Mouse (Mus musculus) kidney, postnatal 0 days (tissue): ENCODE data around the gene Trim26. TPM values are rescaled to one million over a fixed set of nuclear protein-coding genes. Genes with fewer than 3 reads are reported as not detected.

Source experiments
- ATAC-seq: fragments of 200-750 bp; cut with Nextera tagmentation; replicated peaks from 2 replicates; pipeline ENCODE4 v1.8.0; 2017; ENCODE audit warnings: low read depth, moderate number of reproducible peaks, moderate TSS enrichment, moderate library complexity; ENCODE audit not compliant: low FRiP score
- DNase-seq: peaks from one replicate; pipeline ENCODE4 v3.0.0-alpha.2; 2016; ENCODE audit warnings: low spot score
- H3K27ac ChIP-seq: fragments of 300-500 bp; sonication (generic); 2 replicates; pipeline ENCODE4 v1.5.1; 2014; ENCODE audit warnings: mild to moderate bottlenecking
- H3K27me3 ChIP-seq: fragments of 300-500 bp; sonication (generic); 2 replicates; pipeline ENCODE4 v1.6.1; 2014; ENCODE audit warnings: low read length, mixed read lengths; ENCODE audit not compliant: insufficient read depth
- H3K36me3 ChIP-seq: fragments of 300-500 bp; sonication (generic); 2 replicates; pipeline ENCODE4 v1.6.1; 2014; ENCODE audit warnings: low read length, mixed read lengths; ENCODE audit not compliant: insufficient read depth
- H3K4me1 ChIP-seq: fragments of 300-500 bp; sonication (generic); replicated peaks from 2 replicates; pipeline ENCODE4 v1.6.1; 2014; ENCODE audit warnings: antibody characterized with exemption, low read length, mixed read lengths; ENCODE audit not compliant: insufficient read depth
- H3K4me2 ChIP-seq: fragments of 300-500 bp; sonication (generic); 2 replicates; pipeline ENCODE4 v1.6.1; 2014; ENCODE audit warnings: mild to moderate bottlenecking, low read length, moderate library complexity, mixed read lengths
- H3K4me3 ChIP-seq: fragments of 300-500 bp; sonication (generic); replicated peaks from 2 replicates; pipeline ENCODE4 v1.5.1; 2014; ENCODE audit warnings: low read depth, low read length
- H3K9ac ChIP-seq: fragments of 300-500 bp; sonication (generic); 2 replicates; pipeline ENCODE4 v1.6.1; 2014; ENCODE audit warnings: low read depth, low read length
- H3K9me3 ChIP-seq: fragments of 300-500 bp; sonication (generic); replicated peaks from 2 replicates; pipeline ENCODE4 v1.6.1; 2016; ENCODE audit warnings: low read length, inconsistent platforms, mixed read lengths
- CTCF ChIP-seq: IDR thresholded peaks from 2 replicates; pipeline ENCODE4 v1.5.1; 2016; ENCODE audit warnings: antibody characterized with exemption, low read depth, mild to moderate bottlenecking, moderate library complexity
- WGBS: fragments of 180-500 bp; shearing (Covaris S2); extraction: QIAGEN DNeasy Blood & Tissue Kit; methylation state at CpG from one replicate; pipeline ENCODE4 v1.1.7; 2014; 5-methylcytosine and 5-hydroxymethylcytosine counted together
- polyA plus RNA-seq: library from polyadenylated mRNA; unstranded; fragments of >200 nt; fragmentation: Nextera tagmentation; extraction: Ambion mirVana; gene quantifications from 2 replicates; pipeline ENCODE4 v1.2.1, GENCODE M21; 2015

Gene Trim26
- polyA plus RNA-seq, 1 experiment from 2014 or later, result 33.2 TPM

DNA sequence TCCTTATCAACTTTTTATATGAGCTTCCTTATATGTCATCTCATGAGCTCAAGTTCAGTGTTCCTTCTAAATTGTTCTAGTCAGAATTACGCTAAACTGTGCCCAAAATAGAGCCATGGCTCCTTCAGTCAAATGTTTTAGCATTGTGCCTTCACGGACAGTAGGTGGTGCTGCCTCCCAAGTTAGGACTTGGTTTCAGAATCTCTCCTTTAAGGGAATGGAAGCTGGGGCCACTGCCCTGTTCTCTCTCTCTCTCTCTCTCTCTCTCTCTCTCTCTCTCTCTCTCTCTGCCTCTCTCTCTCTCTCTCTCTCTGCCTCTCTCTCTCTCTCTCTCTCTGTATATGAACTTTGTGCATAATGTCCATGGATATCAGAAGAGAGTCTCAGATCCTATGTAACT lies 55.4 kb downstream of the Trim26 start:
- TF ChIP-seq CTCF, result peak; percentile 77
- Histone ChIP-seq H3K27me3 (no peaks in the 10 kb centered on the region), H3K4me1 (no peaks in the 10 kb centered on the region), H3K36me3 (no peaks in the 10 kb centered on the region), H3K4me2 (no peak overlapping the region), H3K27ac (no peak overlapping the region), H3K9me3 (no peaks in the 10 kb centered on the region), H3K4me3 (no peak overlapping the region), H3K9ac (no peak overlapping the region)
- 5% methylated on average over 2 of the region's 2 CpGs for WGBS
- ATAC-seq, result no peak
- DNase-seq, result peak; percentile 75

DNA sequence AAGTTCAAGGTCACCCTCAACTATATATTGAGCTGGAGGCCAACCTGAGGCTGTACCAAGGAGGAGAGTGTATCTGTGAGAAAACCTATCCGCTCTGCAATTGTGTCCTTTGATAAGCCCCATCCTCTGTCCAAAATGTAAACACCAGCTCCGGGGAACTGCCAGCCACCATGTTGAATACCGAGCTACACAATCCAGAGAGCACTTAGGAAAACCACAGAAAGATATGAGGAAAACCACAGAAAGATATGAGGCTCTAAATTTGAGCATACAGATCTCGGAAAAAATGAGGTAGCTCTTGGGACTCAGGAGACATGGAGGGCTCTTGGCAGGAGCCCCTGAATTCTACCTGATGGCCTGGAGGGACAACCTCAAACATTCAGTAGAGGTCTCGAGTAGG lies 56.5 kb downstream of the Trim26 start:
- DNase-seq, result no peak
- Histone ChIP-seq H3K36me3 (no peaks in the 10 kb centered on the region), H3K4me3 (no peak overlapping the region), H3K27ac (no peak overlapping the region), H3K9me3 (no peaks in the 10 kb centered on the region), H3K27me3 (no peaks in the 10 kb centered on the region), H3K4me1 (no peaks in the 10 kb centered on the region), H3K9ac (no peak overlapping the region), H3K4me2 (no peak overlapping the region)
- 71% methylated on average over 5 of the region's 5 CpGs for WGBS
- no peak for ATAC-seq
- no peak for TF ChIP-seq CTCF

DNA sequence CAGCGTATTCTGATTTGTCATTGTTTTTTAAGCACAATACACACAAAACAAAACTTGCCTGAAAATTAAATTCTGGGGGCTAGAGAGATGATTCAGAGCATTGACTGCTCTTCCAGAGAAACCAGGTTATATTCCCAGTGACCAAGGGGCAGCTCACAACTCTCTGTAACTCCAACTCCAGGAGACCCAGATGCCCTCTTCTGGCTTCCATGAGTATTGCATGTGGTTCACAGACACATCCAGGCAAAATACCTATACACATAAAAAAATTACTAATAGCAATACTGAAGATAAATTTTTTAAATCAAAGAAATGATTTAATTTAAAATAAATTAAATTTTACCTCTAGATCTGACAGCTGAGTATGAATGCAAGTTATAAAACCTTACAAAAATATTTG lies 59.6 kb downstream of the Trim26 start:
- H3K36me3 ChIP-seq, result no peaks in the 10 kb centered on the region
- ATAC-seq (no peak), DNase-seq (peak; percentile 66)
- no peak overlapping the region for H3K27ac ChIP-seq
- H3K27me3 ChIP-seq, result no peaks in the 10 kb centered on the region
- H3K9ac ChIP-seq, result no peak overlapping the region
- 83% methylated on average over 1 of the region's 1 CpGs for WGBS
- no peak overlapping the region for H3K4me3 ChIP-seq
- peak; percentile 65 for TF ChIP-seq CTCF
- no peaks in the 10 kb centered on the region for H3K9me3 ChIP-seq
- H3K4me1 ChIP-seq, result no peaks in the 10 kb centered on the region
- no peak overlapping the region for H3K4me2 ChIP-seq

DNA sequence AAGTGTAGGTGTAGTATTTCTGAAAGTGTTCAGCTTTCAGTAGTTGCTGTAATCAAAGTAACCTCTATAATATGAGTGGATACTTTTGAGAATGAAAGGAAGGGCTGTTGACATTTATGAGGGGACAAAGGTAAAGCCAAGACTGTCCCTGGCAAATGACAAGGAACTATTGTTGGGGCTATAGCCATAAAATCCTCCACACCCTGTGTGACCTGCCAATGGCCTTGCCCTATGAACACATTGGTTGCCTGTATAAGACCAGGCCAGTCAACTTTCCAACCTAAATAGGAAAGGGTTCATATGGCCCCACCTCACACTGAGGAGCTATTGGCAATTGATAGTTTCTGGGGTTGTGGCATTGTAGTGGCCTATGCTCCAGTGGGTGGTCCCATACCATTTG lies 60.1 kb downstream of the Trim26 start:
- Histone ChIP-seq H3K36me3 (no peaks in the 10 kb centered on the region), H3K27me3 (no peaks in the 10 kb centered on the region), H3K9me3 (no peaks in the 10 kb centered on the region), H3K4me2 (no peak overlapping the region), H3K4me1 (no peaks in the 10 kb centered on the region), H3K4me3 (no peak overlapping the region), H3K27ac (no peak overlapping the region), H3K9ac (no peak overlapping the region)
- TF ChIP-seq CTCF, result no peak
- DNase-seq, result no peak
- ATAC-seq, result no peak

DNA sequence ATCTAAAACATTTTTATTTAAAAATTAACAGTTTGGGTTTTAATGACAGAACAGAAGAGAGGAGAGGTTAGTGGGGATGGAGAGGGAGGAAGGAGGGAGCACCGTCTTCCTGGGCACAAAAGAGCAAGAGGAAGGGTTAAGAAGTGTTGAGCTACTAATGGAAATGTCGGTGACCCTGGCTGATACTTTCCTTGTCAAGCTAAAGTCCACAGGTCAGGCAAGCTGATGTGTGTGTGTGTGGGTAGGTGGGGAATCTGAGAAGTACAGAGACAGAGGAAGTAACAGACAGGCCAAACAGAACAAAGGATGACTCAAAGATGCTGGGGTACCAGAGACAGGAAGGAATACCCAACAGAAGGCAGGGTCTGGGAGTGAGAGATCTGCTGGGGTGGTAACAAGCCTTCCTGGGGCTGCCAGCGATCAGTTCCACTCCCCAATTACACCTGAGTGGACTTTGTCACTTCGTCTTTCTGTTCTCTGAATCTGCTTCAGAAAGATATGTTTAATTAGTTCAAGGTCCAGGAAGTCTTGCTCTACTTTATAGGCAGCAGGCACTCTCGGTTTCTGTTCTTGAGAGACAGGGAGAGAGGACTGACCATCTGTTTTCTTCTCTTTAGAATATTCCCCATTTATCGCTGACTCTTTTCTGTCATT lies 60.7 kb downstream of the Trim26 start, which contains the start of gene Trim31:
Trim31 (plus strand) TSS at position 567 of the 654 bp plus-strand sequence.
- Histone ChIP-seq H3K9ac (no peak within 1 kb of the TSS), H3K9me3 (no peaks in the 10 kb centered on the region), H3K27me3 (no peaks in the 10 kb centered on the region), H3K4me2 (no peak within 1 kb of the TSS), H3K36me3 (no peaks in the 10 kb centered on the region), H3K4me1 (no peaks in the 10 kb centered on the region), H3K27ac (no peak within 1 kb of the TSS), H3K4me3 (no peak within 1 kb of the TSS)
- TF ChIP-seq CTCF, result no peak
- 66% methylated on average over 6 of the region's 6 CpGs for WGBS
- ATAC-seq (no peak), DNase-seq (no peak)

DNA sequence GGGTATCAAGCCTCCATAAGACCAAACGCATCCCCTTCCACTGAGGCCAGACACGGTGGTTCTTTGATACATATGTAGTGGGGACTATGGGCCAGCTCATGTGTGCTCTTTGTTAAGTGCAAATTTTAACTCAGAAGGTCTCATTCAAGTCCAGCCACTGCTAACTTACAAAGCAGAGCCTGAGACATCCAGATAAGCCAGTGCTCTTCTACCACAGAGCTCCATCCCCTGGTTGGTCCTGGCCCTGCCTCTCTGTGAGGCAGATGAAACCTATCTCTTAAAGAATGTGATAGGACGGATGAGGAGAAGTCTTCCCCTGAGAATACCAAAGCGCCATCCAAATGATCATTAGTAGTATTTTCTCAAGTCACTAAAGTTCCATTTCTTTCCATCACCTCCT lies 62.4 kb downstream of the Trim26 start:
- no peaks in the 10 kb centered on the region for H3K9me3 ChIP-seq
- H3K4me3 ChIP-seq, result no peak overlapping the region
- H3K9ac ChIP-seq, result no peak overlapping the region
- no peak overlapping the region for H3K27ac ChIP-seq
- DNase-seq (no peak), ATAC-seq (no peak)
- no peaks in the 10 kb centered on the region for H3K36me3 ChIP-seq
- H3K27me3 ChIP-seq, result no peaks in the 10 kb centered on the region
- WGBS, result 79% methylated on average over 4 of the region's 4 CpGs
- no peak overlapping the region for H3K4me2 ChIP-seq
- TF ChIP-seq CTCF, result no peak
- H3K4me1 ChIP-seq, result no peaks in the 10 kb centered on the region

DNA sequence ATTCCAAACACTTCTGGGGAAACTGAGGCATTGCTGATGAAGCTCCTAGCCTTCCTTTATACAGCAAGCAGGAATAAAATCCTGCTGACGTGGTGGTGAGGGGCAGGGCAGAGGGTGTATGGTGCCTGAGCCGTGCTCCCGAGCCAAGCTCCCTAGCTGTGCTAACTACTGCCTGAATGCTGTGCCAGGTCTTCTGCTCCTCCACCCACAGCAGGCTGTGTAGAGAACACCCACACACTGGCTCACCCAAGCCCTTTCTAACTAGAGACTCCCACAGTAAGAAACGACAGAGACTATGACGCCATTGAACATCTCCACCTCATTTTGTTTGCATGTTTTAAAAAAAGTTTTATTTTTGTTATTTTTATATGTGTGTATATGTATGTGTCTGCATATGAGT lies 63.1 kb downstream of the Trim26 start:
- 76% methylated on average over 5 of the region's 5 CpGs for WGBS
- H3K4me3 ChIP-seq, result no peak overlapping the region
- H3K27ac ChIP-seq, result no peak overlapping the region
- ATAC-seq (no peak), DNase-seq (no peak)
- H3K9me3 ChIP-seq, result no peaks in the 10 kb centered on the region
- TF ChIP-seq CTCF, result no peak
- no peaks in the 10 kb centered on the region for H3K27me3 ChIP-seq
- no peaks in the 10 kb centered on the region for H3K36me3 ChIP-seq
- H3K4me2 ChIP-seq, result no peak overlapping the region
- H3K9ac ChIP-seq, result no peak overlapping the region
- H3K4me1 ChIP-seq, result no peaks in the 10 kb centered on the region
